Mouse (Mus musculus) left cerebral cortex, postnatal 36 days (tissue): Measurements from ENCODE around the gene Adamts9. TPM values are rescaled to one million over a fixed set of nuclear protein-coding genes. Genes with fewer than 3 reads are reported as not detected.

Experiments
- DNase-seq, 2 experiments: peaks; one replicate each; pipeline ENCODE4 v3.0.0; 2021 to 2022; ENCODE audit warnings: low spot score in 2 of 2, mixed read lengths in 1 of 2
- intact Hi-C: fragments of 180-260 bp; cut with DNase I; formaldehyde crosslinking; loops from one replicate; pipeline ENCODE4 v1.15.1; 2025
- total RNA-seq, 2 experiments: library from RNA; stranded (reverse); gene quantifications; 2 replicates each; pipeline ENCODE4 v1.2.3; 2021

Gene Adamts9
- total RNA-seq, 2 experiments from 2014 or later, result 2.0 to 3.5 TPM

- intact Hi-C loops, result loop anchor here (5.0 to 10.0 kb wide), 2 partner anchors 153 to 504 kb away; no protein-coding TSS in a partner anchor
- DNase-seq, result peak; percentile 13 to 18
These were observed 2.8 kb downstream of the Adamts9 start for GRCm38 (mm10) chr6:92940191-92941131.

GRCm38 (mm10) chr6:92928261-92928660 lies 15.0 kb downstream of the Adamts9 start:
- intact Hi-C loops, result no loop called here

GRCm38 (mm10) chr6:92924536-92924935 lies 18.8 kb downstream of the Adamts9 start:
- DNase-seq, result no peak
- intact Hi-C loops, result no loop called here

More at GRCm38 (mm10) chr6:92928261-92928660, 15.0 kb downstream of the Adamts9 start:
- no peak for DNase-seq

GRCm38 (mm10) chr6:92921843-92922242 lies 21.4 kb downstream of the Adamts9 start:
- intact Hi-C loops, result no loop called here
- DNase-seq, result no peak

GRCm38 (mm10) chr6:92920938-92921689 lies 22.2 kb downstream of the Adamts9 start:
- no peak for DNase-seq
- intact Hi-C loops, result no loop called here

GRCm38 (mm10) chr6:92910611-92911010 lies 32.7 kb downstream of the Adamts9 start:
- intact Hi-C loops, result no loop called here

GRCm38 (mm10) chr6:92909361-92909760 lies 33.9 kb downstream of the Adamts9 start:
- intact Hi-C loops, result loop anchor here (2.0 kb wide), 1 partner anchor 29 kb away; no protein-coding TSS in a partner anchor

More at GRCm38 (mm10) chr6:92910611-92911010, 32.7 kb downstream of the Adamts9 start:
- no peak for DNase-seq

GRCm38 (mm10) chr6:92905922-92906321 lies 37.4 kb downstream of the Adamts9 start:
- no peak for DNase-seq
- intact Hi-C loops, result no loop called here

More at GRCm38 (mm10) chr6:92909361-92909760, 33.9 kb downstream of the Adamts9 start:
- no peak for DNase-seq

- intact Hi-C loops, result no loop called here
- no peak for DNase-seq
These were observed 38.8 kb downstream of the Adamts9 start for GRCm38 (mm10) chr6:92904491-92904890.

GRCm38 (mm10) chr6:92904037-92904436 lies 39.3 kb downstream of the Adamts9 start:
- intact Hi-C loops, result no loop called here
- no peak for DNase-seq

GRCm38 (mm10) chr6:92891535-92891934 lies 51.8 kb downstream of the Adamts9 start:
- intact Hi-C loops, result no loop called here
- no peak for DNase-seq

GRCm38 (mm10) chr6:92883131-92883900 lies 60.0 kb downstream of the Adamts9 start:
- DNase-seq, result no peak
- intact Hi-C loops, result no loop called here

- DNase-seq, result no peak
- intact Hi-C loops, result no loop called here
These were observed 60.8 kb downstream of the Adamts9 start for GRCm38 (mm10) chr6:92882446-92882845.

GRCm38 (mm10) chr6:92879700-92880265 lies 63.5 kb downstream of the Adamts9 start:
- intact Hi-C loops, result no loop called here

GRCm38 (mm10) chr6:92878771-92879170 lies 64.5 kb downstream of the Adamts9 start:
- intact Hi-C loops, result no loop called here

More at GRCm38 (mm10) chr6:92879700-92880265, 63.5 kb downstream of the Adamts9 start:
- DNase-seq, result no peak

GRCm38 (mm10) chr6:92877236-92877635 lies 66.1 kb downstream of the Adamts9 start:
- intact Hi-C loops, result no loop called here
- no peak for DNase-seq

More at GRCm38 (mm10) chr6:92878771-92879170, 64.5 kb downstream of the Adamts9 start:
- no peak for DNase-seq

- no peak for DNase-seq
- intact Hi-C loops, result no loop called here
These were observed 67.2 kb downstream of the Adamts9 start for GRCm38 (mm10) chr6:92876121-92876520.

GRCm38 (mm10) chr6:92875340-92875739 lies 68.0 kb downstream of the Adamts9 start:
- intact Hi-C loops, result no loop called here
- DNase-seq, result no peak

- intact Hi-C loops, result no loop called here
These were observed 68.4 kb downstream of the Adamts9 start for GRCm38 (mm10) chr6:92874854-92875253.

More at GRCm38 (mm10) chr6:92874854-92875253, 68.4 kb downstream of the Adamts9 start:
- DNase-seq, result no peak
